Mouse (Mus musculus): ENCODE data around the gene Bud13.
"Not testable (repeated sequence)": the region's sequence is repeated elsewhere in the genome, so short reads cannot be mapped to it uniquely, and the experiment has no call there.

The Bud13 gene

GRCm38 (mm10) chr9:46302142-46302541 lies 19.3 kb downstream of the Bud13 start:
- DNase-seq (ENCODE audit: inconsistent ontology term) = no peak

- DNase-seq (ENCODE audit: inconsistent ontology term) = no peak
These were observed 26.3 kb downstream of the Bud13 start for GRCm38 (mm10) chr9:46309121-46309520.

GRCm38 (mm10) chr9:46314507-46314906 lies 31.7 kb downstream of the Bud13 start:
- DNase-seq (ENCODE audit: inconsistent ontology term) = peak; percentile 58

GRCm38 (mm10) chr9:46314921-46315320 lies 32.1 kb downstream of the Bud13 start:
- DNase-seq (ENCODE audit: inconsistent ontology term) = no peak

GRCm38 (mm10) chr9:46315807-46316365 lies 33.1 kb downstream of the Bud13 start:
- no peak for DNase-seq (ENCODE audit: inconsistent ontology term)

GRCm38 (mm10) chr9:46316388-46316787 lies 33.6 kb downstream of the Bud13 start:
- DNase-seq (ENCODE audit: inconsistent ontology term) = no peak

- no peak for DNase-seq (ENCODE audit: inconsistent ontology term)
These were observed 34.1 kb downstream of the Bud13 start for GRCm38 (mm10) chr9:46316909-46317308.

GRCm38 (mm10) chr9:46317957-46318356 lies 35.1 kb downstream of the Bud13 start:
- no peak for DNase-seq (ENCODE audit: inconsistent ontology term)

GRCm38 (mm10) chr9:46319886-46320285 lies 37.1 kb downstream of the Bud13 start, which contains the start of gene 4931429L15Rik:
Gene 4931429L15Rik, minus strand, starts transcription at chr9:46319986.
- DNase-seq (ENCODE audit: inconsistent ontology term) = not testable (repeated sequence)

- DNase-seq (ENCODE audit: inconsistent ontology term) = no peak
These were observed 37.7 kb downstream of the Bud13 start for GRCm38 (mm10) chr9:46320461-46320860.

- no peak for DNase-seq (ENCODE audit: inconsistent ontology term)
These were observed 44.0 kb downstream of the Bud13 start for GRCm38 (mm10) chr9:46326694-46327405.

- DNase-seq (ENCODE audit: inconsistent ontology term) = peak; percentile 56
These were observed 45.1 kb downstream of the Bud13 start for GRCm38 (mm10) chr9:46327706-46328571.

- DNase-seq (ENCODE audit: inconsistent ontology term) = peak; percentile 69
These were observed 45.9 kb downstream of the Bud13 start for GRCm38 (mm10) chr9:46328572-46329249.

GRCm38 (mm10) chr9:46329250-46329648 lies 46.4 kb downstream of the Bud13 start:
- DNase-seq (ENCODE audit: inconsistent ontology term) = no peak

GRCm38 (mm10) chr9:46329801-46330585 lies 47.2 kb downstream of the Bud13 start:
- no peak for DNase-seq (ENCODE audit: inconsistent ontology term)

GRCm38 (mm10) chr9:46330586-46330895 lies 47.7 kb downstream of the Bud13 start:
- no peak for DNase-seq (ENCODE audit: inconsistent ontology term)

GRCm38 (mm10) chr9:46331301-46331700 lies 48.5 kb downstream of the Bud13 start:
- DNase-seq (ENCODE audit: inconsistent ontology term) = no peak

GRCm38 (mm10) chr9:46334471-46335025 lies 51.7 kb downstream of the Bud13 start:
- no peak for DNase-seq (ENCODE audit: inconsistent ontology term)

- no peak for DNase-seq (ENCODE audit: inconsistent ontology term)
These were observed 52.7 kb downstream of the Bud13 start for GRCm38 (mm10) chr9:46335461-46335995.

GRCm38 (mm10) chr9:46336294-46336693 lies 53.5 kb downstream of the Bud13 start:
- not testable (repeated sequence) for DNase-seq (ENCODE audit: inconsistent ontology term)

GRCm38 (mm10) chr9:46337331-46337730 lies 54.5 kb downstream of the Bud13 start:
- no peak for DNase-seq (ENCODE audit: inconsistent ontology term)
